Mouse (Mus musculus): ENCODE measurements around the gene Cyp17a1. TPM values are rescaled to one million over a fixed set of nuclear protein-coding genes. Genes with fewer than 3 reads are reported as not detected.

Cyp17a1 gene
- polyA plus RNA-seq, 1 experiment, result 32.4 TPM

DNA sequence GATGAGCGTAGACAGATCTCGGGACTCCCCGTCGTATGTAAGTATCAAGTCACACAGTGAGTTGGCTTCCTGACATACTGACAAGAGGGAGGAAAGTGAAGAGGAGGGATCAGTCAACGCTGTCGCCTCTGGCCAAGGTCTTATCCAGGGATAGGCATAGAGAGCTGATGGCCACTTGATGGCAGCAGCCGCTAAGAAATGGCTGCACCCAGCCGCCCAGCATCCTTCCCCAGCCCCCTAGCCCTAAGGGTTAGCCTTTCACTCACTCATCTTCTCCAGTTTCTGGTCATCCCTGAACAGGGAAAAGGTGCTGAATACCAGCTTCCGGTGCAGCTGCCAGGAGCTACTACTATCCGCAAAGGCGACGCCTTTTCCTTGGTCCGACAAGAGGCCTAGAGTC lies 2.3 kb downstream of the Cyp17a1 start:
- DNase-seq (ENCODE audit: low read depth), result no peak

GRCm38 (mm10) chr19:46669802-46670201 lies 3.2 kb downstream of the Cyp17a1 start:
- DNase-seq (ENCODE audit: low read depth), result no peak

DNA sequence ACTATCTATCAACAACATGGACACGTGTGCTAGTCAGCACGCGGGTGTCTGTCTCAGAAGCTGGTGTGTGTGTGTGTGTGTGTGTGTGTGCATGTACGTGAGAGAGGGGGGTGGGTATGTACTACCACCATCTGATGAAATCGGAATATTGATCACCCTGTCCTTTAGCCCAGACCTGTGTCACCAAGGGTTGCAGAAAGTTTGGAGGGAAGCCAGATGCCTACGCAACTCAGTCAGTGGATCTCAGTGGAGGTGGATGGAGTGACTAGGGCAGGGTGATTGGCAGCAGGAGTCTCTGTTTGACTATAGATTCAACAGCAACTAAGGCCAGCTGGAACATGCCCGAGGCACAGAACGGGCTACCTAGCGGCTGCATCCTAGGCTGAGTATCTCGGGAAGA lies 4.7 kb downstream of the Cyp17a1 start:
- DNase-seq (ENCODE audit: low read depth), result no peak

GRCm38 (mm10) chr19:46667300-46667699 lies 5.7 kb downstream of the Cyp17a1 start:
- DNase-seq (ENCODE audit: low read depth), result no peak

GRCm38 (mm10) chr19:46665474-46665873 lies 7.5 kb downstream of the Cyp17a1 start:
- DNase-seq (ENCODE audit: low read depth), result no peak

- DNase-seq (ENCODE audit: low read depth), result no peak
These were observed 10.2 kb downstream of the Cyp17a1 start for GRCm38 (mm10) chr19:46662784-46663183.

DNA sequence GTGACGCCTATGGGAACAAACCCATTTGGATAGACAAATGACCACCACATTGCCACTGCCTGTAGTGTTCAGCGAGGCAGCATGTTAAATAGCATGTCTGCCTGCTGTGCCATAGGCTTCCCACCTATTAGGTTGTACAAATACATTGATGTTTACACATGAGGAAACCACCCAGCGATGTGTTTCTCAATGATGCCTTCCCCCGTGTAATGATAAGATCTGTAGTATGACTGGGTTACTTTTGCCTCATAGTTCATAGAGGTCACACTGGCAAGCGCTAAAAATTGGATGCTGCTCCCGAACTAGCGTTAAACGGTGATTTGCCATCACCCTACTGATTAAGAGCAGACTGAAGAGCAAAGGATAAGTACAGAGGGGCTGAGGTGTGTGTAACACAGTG lies 10.8 kb downstream of the Cyp17a1 start:
- no peak for DNase-seq (ENCODE audit: low read depth)

GRCm38 (mm10) chr19:46661511-46661910 lies 11.5 kb downstream of the Cyp17a1 start:
- no peak for DNase-seq (ENCODE audit: low read depth)

DNA sequence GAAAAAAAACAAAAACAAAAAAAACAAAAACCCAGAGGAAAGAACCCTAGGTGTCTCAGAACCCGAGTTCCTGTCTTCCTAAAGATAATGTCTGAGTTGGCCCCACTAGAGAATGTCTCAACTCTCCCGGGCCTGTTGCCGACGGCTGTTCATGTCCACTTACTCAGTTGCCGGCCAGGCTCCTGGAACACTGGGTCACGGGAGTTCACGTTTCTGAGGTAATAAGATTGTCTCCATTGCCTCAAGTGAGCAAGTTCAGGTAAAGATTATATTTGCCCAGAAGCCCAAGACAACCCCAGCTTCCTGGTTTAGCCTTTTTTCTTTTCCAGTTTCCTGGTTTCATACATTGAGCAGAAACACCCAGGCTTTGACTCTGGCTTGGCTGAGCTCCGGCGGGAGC lies 14.1 kb downstream of the Cyp17a1 start:
- DNase-seq (ENCODE audit: low read depth), result no peak

- no peak for DNase-seq (ENCODE audit: low read depth)
These were observed 14.6 kb downstream of the Cyp17a1 start for GRCm38 (mm10) chr19:46658348-46658747.

- no peak for DNase-seq (ENCODE audit: low read depth)
These were observed 15.5 kb downstream of the Cyp17a1 start for GRCm38 (mm10) chr19:46657339-46658020.

GRCm38 (mm10) chr19:46656151-46656840 lies 16.7 kb downstream of the Cyp17a1 start:
- DNase-seq (ENCODE audit: low read depth), result no peak

GRCm38 (mm10) chr19:46655626-46656025 lies 17.3 kb downstream of the Cyp17a1 start:
- DNase-seq (ENCODE audit: low read depth), result no peak

- no peak for DNase-seq (ENCODE audit: low read depth)
These were observed 19.2 kb downstream of the Cyp17a1 start for GRCm38 (mm10) chr19:46653616-46654235.

GRCm38 (mm10) chr19:46653188-46653587 lies 19.8 kb downstream of the Cyp17a1 start:
- no peak for DNase-seq (ENCODE audit: low read depth)

- no peak for DNase-seq (ENCODE audit: low read depth)
These were observed 24.4 kb downstream of the Cyp17a1 start for GRCm38 (mm10) chr19:46648565-46648964.

- DNase-seq (ENCODE audit: low read depth), result no peak
These were observed 25.1 kb downstream of the Cyp17a1 start for GRCm38 (mm10) chr19:46647850-46648249.

DNA sequence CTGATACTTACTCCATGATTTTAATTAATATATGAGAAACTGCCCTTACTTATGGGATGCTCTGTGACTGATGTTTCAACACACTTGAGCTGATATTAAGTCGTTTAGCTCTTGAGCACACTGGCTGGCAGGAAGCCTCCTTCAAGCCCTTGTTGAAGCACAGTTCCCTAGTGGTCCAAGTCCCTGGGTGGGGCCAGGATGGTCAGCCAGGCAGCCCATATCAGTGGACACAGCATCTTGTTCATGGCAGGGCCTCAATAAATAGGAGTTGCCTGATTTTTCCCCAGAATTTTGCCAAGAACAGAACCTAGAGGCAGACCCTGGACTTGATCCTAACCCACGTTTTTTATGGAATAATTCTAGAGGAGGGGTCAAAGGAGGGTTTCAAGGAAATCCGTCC lies 25.7 kb downstream of the Cyp17a1 start:
- no peak for DNase-seq (ENCODE audit: low read depth)

GRCm38 (mm10) chr19:46646041-46646481 lies 26.9 kb downstream of the Cyp17a1 start:
- no peak for DNase-seq (ENCODE audit: low read depth)

DNA sequence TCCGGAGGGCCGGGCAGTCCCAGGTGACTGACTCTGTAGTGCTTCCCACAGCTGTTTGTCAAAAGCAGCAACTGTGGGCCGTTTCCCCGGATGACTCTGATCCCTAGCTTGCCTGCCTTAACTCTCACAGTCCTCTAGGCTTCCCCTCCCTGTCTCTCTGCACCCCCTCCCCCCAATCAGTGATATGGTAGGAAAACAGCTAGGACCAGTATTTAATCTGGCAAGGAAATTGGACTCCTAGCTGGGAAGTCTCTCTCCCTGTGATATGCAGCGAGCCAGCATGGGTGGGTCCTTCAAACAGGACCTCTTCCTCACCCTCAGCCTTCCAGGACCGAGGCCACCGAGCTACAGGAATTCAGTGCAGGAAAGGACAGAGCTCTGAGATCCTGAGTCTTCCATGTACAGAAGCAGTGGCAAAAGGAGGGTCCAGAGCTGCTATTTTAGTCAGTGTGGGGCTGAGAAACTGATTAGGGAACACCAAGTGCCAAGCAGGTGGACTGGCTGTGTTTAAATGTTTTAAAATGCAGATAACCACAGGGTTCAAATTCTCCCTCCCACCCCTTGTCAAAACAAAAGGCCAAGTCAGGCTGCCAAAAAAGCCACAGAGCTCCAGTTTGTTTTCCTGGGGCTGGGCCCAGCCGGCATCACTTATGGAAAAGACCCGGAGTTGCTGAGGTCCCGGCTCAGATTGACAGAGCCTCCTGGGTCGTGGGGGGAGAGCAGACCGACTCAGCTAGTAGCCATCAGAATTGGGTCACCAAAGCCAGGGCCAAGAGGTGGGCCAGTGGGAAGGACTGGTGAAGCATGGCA lies 28.0 kb downstream of the Cyp17a1 start:
- DNase-seq (ENCODE audit: low read depth), result no peak

- no peak for DNase-seq (ENCODE audit: low read depth)
These were observed 28.6 kb downstream of the Cyp17a1 start for GRCm38 (mm10) chr19:46644343-46644792.

DNA sequence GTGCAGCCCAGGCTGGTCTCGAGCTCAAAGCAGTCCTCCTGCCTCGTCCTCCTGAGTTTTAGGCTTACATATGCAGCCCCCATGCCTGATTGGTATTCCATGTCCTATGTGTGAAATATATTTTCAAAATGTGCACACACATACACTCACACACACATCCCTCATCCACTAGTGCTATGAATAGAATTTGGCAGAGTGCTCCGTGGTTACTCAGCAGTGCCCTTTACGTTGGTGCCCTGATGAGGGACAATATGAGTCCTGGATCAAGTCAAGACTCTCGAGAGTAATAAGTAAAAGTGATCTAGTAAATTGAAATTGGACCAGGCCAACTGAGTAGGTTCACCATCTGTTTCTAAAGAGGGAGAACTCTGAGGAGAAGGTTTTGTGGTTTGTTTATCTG lies 29.7 kb downstream of the Cyp17a1 start:
- no peak for DNase-seq (ENCODE audit: low read depth)
